Mouse (Mus musculus) embryonic facial prominence, embryonic 14.5 days (tissue): Measurements from ENCODE around the gene Gm48551. TPM values are rescaled to one million over a fixed set of nuclear protein-coding genes. Genes with fewer than 3 reads are reported as not detected.

Source experiments
- ATAC-seq: fragments of 200-750 bp; cut with Nextera tagmentation; 2 replicates; pipeline ENCODE4 v1.8.0; 2017; ENCODE audit warnings: low read depth, moderate number of reproducible peaks, moderate TSS enrichment
- DNase-seq: peaks from one replicate; pipeline ENCODE4 v3.0.0-alpha.2; 2015; ENCODE audit warnings: low spot score
- H3K27ac ChIP-seq: fragments of 300-500 bp; sonication (generic); replicated peaks from 2 replicates; pipeline ENCODE4 v1.5.1; 2014; ENCODE audit warnings: low read depth, mild to moderate bottlenecking, low read length, moderate library complexity
- H3K27me3 ChIP-seq: fragments of 300-500 bp; sonication (generic); replicated peaks from 2 replicates; pipeline ENCODE4 v1.6.1; 2014; ENCODE audit warnings: low read length; ENCODE audit not compliant: control insufficient read depth, insufficient read depth
- H3K36me3 ChIP-seq: fragments of 300-500 bp; sonication (generic); 2 replicates; pipeline ENCODE4 v1.6.1; 2014; ENCODE audit warnings: low read length, mixed read lengths; ENCODE audit not compliant: control insufficient read depth, insufficient read depth
- H3K4me1 ChIP-seq: fragments of 300-500 bp; sonication (generic); 2 replicates; pipeline ENCODE4 v1.6.1; 2014; ENCODE audit warnings: antibody characterized with exemption, low read length; ENCODE audit not compliant: control insufficient read depth, insufficient read depth
- H3K4me2 ChIP-seq: fragments of 300-500 bp; sonication (generic); 2 replicates; pipeline ENCODE4 v1.6.1; 2014; ENCODE audit warnings: low read depth, mild to moderate bottlenecking, low read length, moderate library complexity, mixed read lengths
- H3K4me3 ChIP-seq: fragments of 300-500 bp; sonication (generic); 2 replicates; pipeline ENCODE4 v1.5.1; 2014; ENCODE audit warnings: low read depth, mild to moderate bottlenecking, low read length
- H3K9ac ChIP-seq: fragments of 300-500 bp; sonication (generic); 2 replicates; pipeline ENCODE4 v1.6.1; 2014; ENCODE audit warnings: low read depth, mild to moderate bottlenecking, low read length, moderate library complexity, mixed read lengths
- H3K9me3 ChIP-seq: fragments of 300-500 bp; sonication (generic); 2 replicates; pipeline ENCODE4 v1.6.1; 2016; ENCODE audit warnings: low read length; ENCODE audit not compliant: control insufficient read depth
- WGBS: fragments of 180-500 bp; shearing (Covaris S2); extraction: QIAGEN DNeasy Blood & Tissue Kit; methylation state at CpG from one replicate; pipeline ENCODE4 v1.1.7; 2014; 5-methylcytosine and 5-hydroxymethylcytosine counted together
- polyA plus RNA-seq: library from polyadenylated mRNA; unstranded; fragments of >200 nt; fragmentation: Nextera tagmentation; extraction: Ambion mirVana; gene quantifications from 2 replicates; pipeline ENCODE4 v1.2.1, GENCODE M21; 2014

Gm48551 gene
- polyA plus RNA-seq, 1 experiment from 2014 or later: 2.6 TPM

DNA sequence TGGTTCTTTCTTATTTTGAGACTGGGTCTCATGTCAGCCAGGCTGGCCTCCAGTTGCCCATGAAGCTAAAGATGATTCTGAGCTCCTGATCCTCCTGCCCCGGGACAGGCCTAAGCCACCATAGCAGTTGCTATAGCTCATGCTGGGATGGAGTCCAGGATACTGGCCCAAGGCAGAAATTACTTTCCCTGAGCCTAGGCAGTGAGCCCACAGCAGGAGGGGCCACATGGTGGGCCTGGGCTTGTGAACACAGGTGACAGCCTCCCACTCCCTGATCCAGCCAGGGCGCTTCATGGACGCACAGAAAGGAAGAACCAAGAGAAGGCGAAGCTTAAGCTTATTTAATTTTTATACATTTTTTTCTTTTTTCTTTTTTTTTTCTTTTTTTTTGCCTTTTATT, 11.6 kb downstream of the Gm48551 start:
- H3K4me1 ChIP-seq: peaks cover 14% of the 10 kb centered on the region
- H3K4me2 ChIP-seq: no peak overlapping the region
- ATAC-seq: no peak
- H3K27ac ChIP-seq: no peak overlapping the region
- no peak overlapping the region for H3K4me3 ChIP-seq
- no peaks in the 10 kb centered on the region for H3K9me3 ChIP-seq
- no peaks in the 10 kb centered on the region for H3K27me3 ChIP-seq
- WGBS: 88% methylated on average over 4 of the region's 4 CpGs
- DNase-seq: no peak
- peaks cover 44% of the 10 kb centered on the region for H3K36me3 ChIP-seq
- no peak overlapping the region for H3K9ac ChIP-seq

GRCm38 (mm10) chr10:81396749-81397148, 12.5 kb downstream of the Gm48551 start:
- H3K36me3 ChIP-seq: peaks cover 49% of the 10 kb centered on the region
- no peak overlapping the region for H3K4me3 ChIP-seq
- no peak for DNase-seq
- no peak overlapping the region for H3K9ac ChIP-seq
- WGBS: 72% methylated on average over 5 of the region's 5 CpGs
- no peak for ATAC-seq
- H3K9me3 ChIP-seq: no peaks in the 10 kb centered on the region
- H3K4me1 ChIP-seq: peaks cover 20% of the 10 kb centered on the region
- H3K27me3 ChIP-seq: no peaks in the 10 kb centered on the region
- H3K4me2 ChIP-seq: no peak overlapping the region
- no peak overlapping the region for H3K27ac ChIP-seq

DNA sequence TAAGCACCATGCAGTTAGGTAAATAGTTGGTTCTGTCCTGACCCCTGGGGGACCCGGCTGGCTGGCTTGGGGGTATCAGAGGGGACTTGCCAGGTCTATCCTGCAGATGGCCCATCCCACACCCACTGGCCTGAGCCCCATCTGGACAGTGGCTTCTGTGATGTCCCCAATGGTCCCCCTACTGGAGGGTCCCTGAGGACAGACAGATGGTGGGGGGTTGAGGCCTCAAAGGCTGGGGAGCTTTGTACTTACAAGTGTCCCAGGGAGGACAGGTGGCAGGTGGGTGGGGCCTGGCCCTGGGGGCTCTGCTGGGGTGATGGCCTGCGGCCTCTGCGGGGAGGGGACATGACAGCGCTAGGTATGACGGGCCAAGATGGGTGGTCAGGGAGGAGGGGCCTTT, 15.0 kb downstream of the Gm48551 start:
- WGBS: 77% methylated on average over 5 of the region's 5 CpGs
- H3K36me3 ChIP-seq: peaks cover 66% of the 10 kb centered on the region
- H3K4me1 ChIP-seq: peaks cover 23% of the 10 kb centered on the region
- DNase-seq (no peak), ATAC-seq (no peak)
- no peak overlapping the region for H3K9ac ChIP-seq
- H3K4me2 ChIP-seq: no peak overlapping the region
- H3K27me3 ChIP-seq: no peaks in the 10 kb centered on the region
- H3K27ac ChIP-seq: no peak overlapping the region
- H3K9me3 ChIP-seq: no peaks in the 10 kb centered on the region
- no peak overlapping the region for H3K4me3 ChIP-seq

DNA sequence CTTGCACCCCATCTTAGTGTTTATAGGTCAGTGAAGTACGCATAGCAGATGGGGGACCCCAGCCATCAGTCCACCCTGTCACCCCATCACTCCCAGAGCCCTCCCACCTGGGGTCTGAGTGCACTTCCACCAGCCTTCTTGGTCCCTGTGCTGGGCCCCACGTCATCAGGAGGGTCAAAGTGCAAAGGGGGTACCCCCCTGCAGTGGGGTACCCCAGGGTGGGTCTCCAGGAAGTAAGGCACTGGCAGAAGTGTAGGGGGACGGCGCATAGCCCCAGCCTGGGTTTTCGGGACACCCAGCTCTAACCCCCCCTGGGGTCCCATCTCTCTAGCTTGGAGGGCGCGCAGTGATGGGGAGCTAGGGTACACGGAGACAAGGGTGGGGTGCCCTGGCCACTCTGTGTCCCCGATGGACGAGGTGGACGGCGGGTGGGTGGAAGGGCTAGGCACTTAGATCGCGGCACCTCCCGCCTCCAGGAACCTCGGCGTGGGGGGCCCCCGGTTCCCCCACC, 15.6 kb downstream of the Gm48551 start:
- H3K36me3 ChIP-seq: peaks cover 72% of the 10 kb centered on the region
- no peak overlapping the region for H3K9ac ChIP-seq
- H3K4me3 ChIP-seq: no peak overlapping the region
- no peak for ATAC-seq
- no peaks in the 10 kb centered on the region for H3K9me3 ChIP-seq
- H3K27me3 ChIP-seq: no peaks in the 10 kb centered on the region
- H3K4me1 ChIP-seq: peaks cover 23% of the 10 kb centered on the region
- WGBS: 86% methylated on average over 17 of the region's 18 CpGs
- no peak overlapping the region for H3K4me2 ChIP-seq
- H3K27ac ChIP-seq: no peak overlapping the region
- DNase-seq: no peak

DNA sequence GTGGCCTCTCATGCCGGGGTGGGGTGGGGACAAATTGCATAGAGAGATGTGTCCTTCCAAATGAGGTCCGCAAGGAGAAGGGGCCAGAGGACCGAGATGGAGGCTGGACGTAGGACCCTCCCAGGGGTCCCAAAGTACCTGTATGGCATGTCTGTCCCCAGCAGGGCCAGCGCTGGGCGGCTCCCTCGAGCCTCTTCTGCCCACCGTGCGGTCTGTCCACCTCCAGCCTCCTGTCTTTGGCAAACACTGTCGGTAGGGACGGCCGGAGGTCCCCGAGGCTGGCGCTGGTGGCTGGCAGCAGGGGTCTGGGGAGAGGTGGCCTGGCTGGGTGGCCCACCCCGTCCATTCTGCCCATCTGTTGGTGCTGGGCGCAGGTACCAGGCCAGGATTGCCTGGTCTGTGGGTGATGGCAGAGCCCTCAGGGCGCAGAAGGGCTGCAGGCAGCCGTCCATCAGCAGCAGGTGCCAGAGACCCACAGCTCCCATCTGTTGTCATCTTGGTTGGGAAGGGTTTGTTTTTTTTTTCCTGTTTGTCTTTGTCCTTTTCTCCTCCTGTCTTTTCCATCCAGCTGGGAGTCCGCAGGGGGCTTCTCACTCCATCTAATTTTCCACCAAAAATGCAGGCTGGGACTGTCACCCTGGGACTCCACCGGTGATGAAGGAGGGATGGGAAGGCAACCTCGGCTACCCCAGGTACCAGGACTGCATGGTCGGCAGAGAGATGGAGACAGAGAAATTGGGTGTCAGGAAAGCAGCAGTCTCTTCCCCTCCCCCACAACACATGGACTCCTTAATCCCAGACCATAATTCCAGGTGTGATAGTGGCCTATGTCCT, 16.3 kb downstream of the Gm48551 start:
- DNase-seq (no peak), ATAC-seq (no peak)
- Histone ChIP-seq H3K4me1 (peaks cover 23% of the 10 kb centered on the region), H3K9ac (no peak overlapping the region), H3K4me3 (no peak overlapping the region), H3K4me2 (no peak overlapping the region), H3K27ac (no peak overlapping the region), H3K27me3 (no peaks in the 10 kb centered on the region), H3K9me3 (no peaks in the 10 kb centered on the region), H3K36me3 (peaks cover 78% of the 10 kb centered on the region)
- WGBS: 45% methylated on average over 17 of the region's 22 CpGs

GRCm38 (mm10) chr10:81401205-81401520, 16.9 kb downstream of the Gm48551 start:
- Histone ChIP-seq H3K36me3 (peaks cover 83% of the 10 kb centered on the region), H3K4me2 (peak overlapping the region; percentile 23; the same call in 1 of the 2 replicates), H3K27me3 (no peaks in the 10 kb centered on the region), H3K4me1 (peaks cover 23% of the 10 kb centered on the region), H3K9me3 (no peaks in the 10 kb centered on the region), H3K27ac (peak overlapping the region; percentile 82), H3K9ac (0 out of 2 replicates have a peak overlapping the region, but pooled peaks have one; percentile 21), H3K4me3 (no peak overlapping the region)
- 39% methylated on average over 10 of the region's 10 CpGs for WGBS
- ATAC-seq (no peak), DNase-seq (no peak)

- DNase-seq (peak; percentile 96), ATAC-seq (peak; percentile 90)
- 7% methylated on average over 18 of the region's 18 CpGs for whole genome bisulfite sequencing
- H3K27ac ChIP-seq: peak overlapping the region; percentile 82
- H3K27me3 ChIP-seq: no peaks in the 10 kb centered on the region
- no peaks in the 10 kb centered on the region for H3K9me3 ChIP-seq
- H3K4me1 ChIP-seq: peaks cover 24% of the 10 kb centered on the region
- H3K4me2 ChIP-seq: peak overlapping the region; percentile 23
- H3K9ac ChIP-seq: 0 out of 2 replicates have a peak overlapping the region, but pooled peaks have one; percentile 47
- no peak overlapping the region; the same call in 1 of the 2 replicates for H3K4me3 ChIP-seq
- peaks cover 84% of the 10 kb centered on the region for H3K36me3 ChIP-seq
These were observed 17.4 kb downstream of the Gm48551 start for GRCm38 (mm10) chr10:81401521-81402226.

GRCm38 (mm10) chr10:81402227-81402765, 18.0 kb downstream of the Gm48551 start:
- no peaks in the 10 kb centered on the region for H3K27me3 ChIP-seq
- H3K9ac ChIP-seq: 0 out of 2 replicates have a peak overlapping the region, but pooled peaks have one; percentile 47
- 20% methylated on average over 7 of the region's 7 CpGs for whole genome bisulfite sequencing
- H3K4me3 ChIP-seq: no peak overlapping the region
- DNase-seq (no peak), ATAC-seq (no peak)
- peak overlapping the region; percentile 82 for H3K27ac ChIP-seq
- H3K4me2 ChIP-seq: peak overlapping the region; percentile 23
- peaks cover 30% of the 10 kb centered on the region for H3K4me1 ChIP-seq
- H3K9me3 ChIP-seq: no peaks in the 10 kb centered on the region
- peaks cover 84% of the 10 kb centered on the region for H3K36me3 ChIP-seq
